Mouse (Mus musculus) E14TG2a.4 (cell line): Measurements from ENCODE around the gene Tsen54.

Source experiments
- CTCF ChIP-seq: conservative IDR thresholded peaks from 2 replicates; pipeline ENCODE4 v1.5.1; 2014; ENCODE audit warnings: low read length
- NANOG ChIP-seq: IDR thresholded peaks from 2 replicates; pipeline ENCODE4 v1.6.1; 2014; ENCODE audit warnings: borderline replicate concordance, low read length, mixed read lengths
- POU5F1 ChIP-seq: IDR thresholded peaks from 2 replicates; pipeline ENCODE4 v1.6.1; 2014; ENCODE audit warnings: low read length, borderline replicate concordance

- TF ChIP-seq CTCF, result no peak
- TF ChIP-seq NANOG, result no peak
- no peak for TF ChIP-seq POU5F1
Measured at GRCm38 (mm10) chr11:115810377-115810776, 4.1 kb upstream of the Tsen54 start.
